In genomic region chr11:97309451-97309836, GRCm38 (mm10) we compare ENCODE assay signal across 8 mouse cellular contexts. TPM values are rescaled to one million over a fixed set of nuclear protein-coding genes. Genes with fewer than 3 reads are reported as not detected.
DNase-seq lines count a peak whose midpoint lies in the region; ATAC-seq and TF ChIP-seq lines count a peak whose summit lies in the region.

No protein-coding gene starts in this region.

- 0 out of 2 replicates have a peak, but pooled peaks have one; percentile 19 for ATAC-seq in forebrain, postnatal 0 days
- ATAC-seq in hindbrain, embryonic 12.5 days (ENCODE audit: low FRiP score), result no peak
- ATAC-seq in stomach, embryonic 16.5 days (ENCODE audit: insufficient read depth, low FRiP score), result peak; percentile 89

- no peak overlapping the region for H3K27ac ChIP-seq in forebrain, postnatal 0 days (ENCODE audit: low read depth, low read length)
- no peak overlapping the region for H3K27ac ChIP-seq in hindbrain, embryonic 12.5 days
- peak overlapping the region; percentile 95 for H3K27ac ChIP-seq in stomach, embryonic 16.5 days (ENCODE audit: low read length)

- H3K4me1 ChIP-seq in forebrain, postnatal 0 days (ENCODE audit: insufficient read depth), result peaks cover 5% of the 10 kb centered on the region
- H3K4me1 ChIP-seq in hindbrain, embryonic 12.5 days, result peaks cover 19% of the 10 kb centered on the region
- peaks cover 40% of the 10 kb centered on the region for H3K4me1 ChIP-seq in megakaryocyte, embryonic 14.5 days
- H3K4me1 ChIP-seq in stomach, embryonic 16.5 days (ENCODE audit: control insufficient read depth, insufficient read depth, low read length), result peaks cover 20% of the 10 kb centered on the region

- H3K27me3 ChIP-seq in forebrain, postnatal 0 days (ENCODE audit: insufficient read depth, low read length), result no peaks in the 10 kb centered on the region
- peaks cover 8% of the 10 kb centered on the region; the same call in 1 of the 2 replicates for H3K27me3 ChIP-seq in hindbrain, embryonic 12.5 days
- no peaks in the 10 kb centered on the region for H3K27me3 ChIP-seq in megakaryocyte, embryonic 14.5 days (replicated peaks)
- no peaks in the 10 kb centered on the region for H3K27me3 ChIP-seq in stomach, embryonic 16.5 days (ENCODE audit: control insufficient read depth, insufficient read depth, low read length)

- peak overlapping the region; percentile 64 for H3K4me2 ChIP-seq in forebrain, postnatal 0 days (ENCODE audit: low read depth)
- peak overlapping the region; percentile 59 for H3K4me2 ChIP-seq in hindbrain, embryonic 12.5 days (replicated peaks)
- peak overlapping the region; percentile 88 for H3K4me2 ChIP-seq in stomach, embryonic 16.5 days (ENCODE audit: low read depth, low read length)

- H3K9me3 ChIP-seq in forebrain, postnatal 0 days (ENCODE audit: low read length), result no peaks in the 10 kb centered on the region
- H3K9me3 ChIP-seq in hindbrain, embryonic 12.5 days (replicated peaks), result no peaks in the 10 kb centered on the region
- H3K9me3 ChIP-seq in megakaryocyte, embryonic 14.5 days, result no peaks in the 10 kb centered on the region
- no peaks in the 10 kb centered on the region for H3K9me3 ChIP-seq in stomach, embryonic 16.5 days (replicated peaks; ENCODE audit: control insufficient read depth, low read length)

- no peaks in the 10 kb centered on the region for H3K36me3 ChIP-seq in forebrain, postnatal 0 days (ENCODE audit: insufficient read depth)
- no peaks in the 10 kb centered on the region for H3K36me3 ChIP-seq in hindbrain, embryonic 12.5 days
- no peaks in the 10 kb centered on the region for H3K36me3 ChIP-seq in megakaryocyte, embryonic 14.5 days (replicated peaks; ENCODE audit: low read length)
- H3K36me3 ChIP-seq in stomach, embryonic 16.5 days (ENCODE audit: control insufficient read depth, insufficient read depth, low read length), result no peaks in the 10 kb centered on the region

- peak overlapping the region; percentile 37 for H3K4me3 ChIP-seq in forebrain, postnatal 0 days (ENCODE audit: low read depth, low read length)
- H3K4me3 ChIP-seq in hindbrain, embryonic 12.5 days, result peak overlapping the region; percentile 26
- H3K4me3 ChIP-seq in megakaryocyte, embryonic 14.5 days (replicated peaks), result peak overlapping the region; percentile 89
- H3K4me3 ChIP-seq in stomach, embryonic 16.5 days (replicated peaks; ENCODE audit: low read length), result peak overlapping the region; percentile 50

- no peak for TF ChIP-seq CTCF in forebrain, postnatal 0 days (IDR thresholded peaks at IDR 0.05; ENCODE audit: low read depth)

- peak overlapping the region; percentile 45 for H3K9ac ChIP-seq in forebrain, postnatal 0 days
- peak overlapping the region; percentile 50; the same call in 1 of the 2 replicates for H3K9ac ChIP-seq in hindbrain, embryonic 12.5 days
- H3K9ac ChIP-seq in stomach, embryonic 16.5 days (ENCODE audit: low read length), result peak overlapping the region; percentile 73

- peak; percentile 62 for DNase-seq in right cerebral cortex, adult 18-20 months
- no peak for DNase-seq in right cerebral cortex, postnatal 14 days
- peak; percentile 37 for DNase-seq in c-Kit-positive CD71-negative TER-119-negative erythroid progenitor cells, embryonic 14.5 days (ENCODE audit: low read depth)
- DNase-seq in forebrain, postnatal 0 days, result no peak
- peak; percentile 51 to 64 for DNase-seq in layer of hippocampus, postnatal 36 days

- WGBS in forebrain, postnatal 0 days, result 4% methylated on average over 9 of the region's 9 CpGs
- WGBS in hindbrain, embryonic 12.5 days, result 7% methylated on average over 9 of the region's 9 CpGs
- 2% methylated on average over 9 of the region's 9 CpGs for WGBS in stomach, embryonic 16.5 days

RNA-seq across cellular contexts. Expression of gene Mrpl45, which starts 6.1 kb away (rescaled TPM):
- 29.0 and 34.9 TPM in 2 replicates for total RNA-seq in forebrain, postnatal 0 days (2014; rRNA removed)
- polyA plus RNA-seq in forebrain, postnatal 0 days (2015; fragmentation: Nextera tagmentation; extraction: Ambion mirVana), result 33.3 and 37.7 TPM in 2 replicates
- 44.9 and 45.6 TPM in 2 replicates for polyA plus RNA-seq in hindbrain, embryonic 12.5 days (2016; fragmentation: Nextera tagmentation; extraction: Ambion mirVana)
- 10 to 100 TPM; 26.8 to 27.4 TPM for total RNA-seq in layer of hippocampus, postnatal 36 days (2021)
- 4.6 and 6.9 TPM in 2 replicates for polyA plus RNA-seq in megakaryocyte, embryonic 14.5 days (2012; ENCODE audit: insufficient read depth, low replicate concordance)
- 38.5 and 38.6 TPM in 2 replicates for polyA plus RNA-seq in stomach, embryonic 16.5 days (2015; fragmentation: Nextera tagmentation; extraction: Ambion mirVana)

RNA-seq across cellular contexts. Expression of gene Npepps, which starts 29.0 kb away (rescaled TPM):
- 66.5 and 98.7 TPM in 2 replicates for total RNA-seq in forebrain, postnatal 0 days (2014; rRNA removed)
- polyA plus RNA-seq in forebrain, postnatal 0 days (2015; fragmentation: Nextera tagmentation; extraction: Ambion mirVana), result 62.5 and 92.1 TPM in 2 replicates
- 119 and 133 TPM in 2 replicates for polyA plus RNA-seq in hindbrain, embryonic 12.5 days (2016; fragmentation: Nextera tagmentation; extraction: Ambion mirVana)
- 100 to 1,000 TPM; 150 to 154 TPM for total RNA-seq in layer of hippocampus, postnatal 36 days (2021)
- polyA plus RNA-seq in megakaryocyte, embryonic 14.5 days (2012; ENCODE audit: insufficient read depth, low replicate concordance), result 28.5 and 50.1 TPM in 2 replicates
- polyA plus RNA-seq in stomach, embryonic 16.5 days (2015; fragmentation: Nextera tagmentation; extraction: Ambion mirVana), result 94.7 and 95.8 TPM in 2 replicates

RNA-seq across cellular contexts. Expression of gene Gpr179, which starts 42.4 kb away (rescaled TPM):
- total RNA-seq in forebrain, postnatal 0 days (2014; rRNA removed), result 0.46 and 0.62 TPM in 2 replicates
- 0.21 and 0.45 TPM in 2 replicates for polyA plus RNA-seq in forebrain, postnatal 0 days (2015; fragmentation: Nextera tagmentation; extraction: Ambion mirVana)
- 0.17 and 0.22 TPM in 2 replicates for polyA plus RNA-seq in hindbrain, embryonic 12.5 days (2016; fragmentation: Nextera tagmentation; extraction: Ambion mirVana)
- under 1 TPM; 0.23 to 0.30 TPM for total RNA-seq in layer of hippocampus, postnatal 36 days (2021)
- polyA plus RNA-seq in megakaryocyte, embryonic 14.5 days (2012; ENCODE audit: insufficient read depth, low replicate concordance), result 0.04 TPM in 1 of 2 replicates, not detected in the other
- polyA plus RNA-seq in stomach, embryonic 16.5 days (2015; fragmentation: Nextera tagmentation; extraction: Ambion mirVana), result 0.25 and 0.36 TPM in 2 replicates

RNA-seq across cellular contexts. Expression of gene Socs7, which starts 52.9 kb away (rescaled TPM):
- total RNA-seq in forebrain, postnatal 0 days (2014; rRNA removed), result 54.9 and 64.3 TPM in 2 replicates
- polyA plus RNA-seq in forebrain, postnatal 0 days (2015; fragmentation: Nextera tagmentation; extraction: Ambion mirVana), result 5.3 and 6.4 TPM in 2 replicates
- 7.0 and 9.1 TPM in 2 replicates for polyA plus RNA-seq in hindbrain, embryonic 12.5 days (2016; fragmentation: Nextera tagmentation; extraction: Ambion mirVana)
- total RNA-seq in layer of hippocampus, postnatal 36 days (2021), result 10 to 100 TPM; 83.8 to 83.9 TPM
- 0.91 and 1.5 TPM in 2 replicates for polyA plus RNA-seq in megakaryocyte, embryonic 14.5 days (2012; ENCODE audit: insufficient read depth, low replicate concordance)
- 2.8 and 3.4 TPM in 2 replicates for polyA plus RNA-seq in stomach, embryonic 16.5 days (2015; fragmentation: Nextera tagmentation; extraction: Ambion mirVana)

Comparison
In these comparisons a context has a peak if more than half of its experiments do, and no peak if none do; other contexts are left out.
1. DNase-seq: peak in right cerebral cortex, adult 18-20 months (single experiment), c-Kit-positive CD71-negative TER-119-negative erythroid progenitor cells, embryonic 14.5 days (single experiment) and layer of hippocampus, postnatal 36 days (2 of 2); none in right cerebral cortex, postnatal 14 days (single experiment) and forebrain, postnatal 0 days (single experiment).
2. H3K4me3 ChIP-seq: peak in every context shown above with its lines; median percentile 89 in megakaryocyte, embryonic 14.5 days; 50 in stomach, embryonic 16.5 days; 37 in forebrain, postnatal 0 days; 26 in hindbrain, embryonic 12.5 days.
3. Peak in every context shown above with its lines, with median percentiles within 50 percentile points of each other: H3K4me2 ChIP-seq and H3K9ac ChIP-seq.